Mouse (Mus musculus) B cell, adult 2 months (primary cell): ENCODE measurements around the gene Atoh8.
A peak's percentile ranks its signal among the peaks of the same experiment; 100 is the strongest.

ENCODE experiments used
- DNase-seq, 2 experiments: peaks; one replicate each; pipeline ENCODE4 v3.0.0; 2022

The Atoh8 gene

DNA sequence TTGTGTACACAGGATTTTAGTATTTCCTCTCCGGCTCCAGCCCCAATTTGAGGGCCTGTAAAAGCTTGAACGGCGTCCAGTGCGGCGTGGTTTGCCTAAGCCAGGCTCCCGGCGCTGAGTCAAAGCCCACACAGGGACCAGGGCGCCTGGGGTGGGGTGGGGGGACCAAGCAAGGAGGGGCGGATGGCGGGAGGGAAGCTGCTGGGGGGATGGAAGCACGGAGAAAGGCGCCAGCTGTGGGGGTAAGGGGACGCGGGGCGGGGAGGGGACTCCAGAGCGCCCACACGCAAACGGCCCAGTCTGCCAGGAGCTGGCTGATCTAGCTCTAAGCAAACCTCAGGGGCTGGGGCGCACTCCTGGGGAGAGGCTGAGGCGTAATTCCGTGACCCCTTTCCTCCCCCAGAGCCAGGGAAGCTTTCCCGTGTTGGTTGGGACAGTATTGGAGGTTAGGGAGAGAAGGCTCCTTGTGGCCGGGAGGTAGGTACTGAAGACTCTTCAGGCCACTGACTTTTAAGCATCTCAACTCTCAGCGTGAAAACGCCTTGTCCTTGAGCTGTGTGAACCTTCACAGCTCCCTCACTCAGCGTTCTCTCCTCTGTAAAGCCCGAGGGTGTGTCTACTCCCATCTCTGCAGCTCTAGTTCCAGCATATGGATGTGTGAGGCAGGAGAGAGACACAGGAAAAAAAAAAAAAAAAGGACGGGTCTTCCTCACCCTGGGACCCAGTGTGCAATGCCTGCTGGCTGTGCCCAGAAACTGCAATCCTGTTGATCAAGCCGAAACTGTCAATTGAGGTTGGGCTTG lies 46.1 kb downstream of the Atoh8 start:
- no peak for DNase-seq

DNA sequence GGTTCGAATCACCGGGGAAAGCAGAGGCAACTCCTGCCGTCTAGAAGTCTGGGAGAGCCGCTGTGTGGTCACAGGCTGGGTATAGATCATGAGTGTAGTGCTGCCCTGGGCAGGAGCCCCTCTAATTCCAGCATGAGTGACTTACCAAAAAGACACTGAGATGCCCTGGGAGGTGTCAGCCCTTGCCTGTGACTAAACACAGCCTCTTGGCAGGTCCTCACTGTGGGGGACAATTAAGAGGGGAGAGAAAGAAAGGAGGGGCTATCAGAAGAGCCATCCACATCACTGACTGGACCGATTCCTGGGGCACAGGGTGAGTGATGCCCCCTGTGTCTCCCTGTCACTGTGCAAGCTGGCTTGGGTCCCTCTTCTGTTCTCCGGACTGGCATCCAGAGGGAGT lies 48.6 kb downstream of the Atoh8 start:
- no peak for DNase-seq

DNA sequence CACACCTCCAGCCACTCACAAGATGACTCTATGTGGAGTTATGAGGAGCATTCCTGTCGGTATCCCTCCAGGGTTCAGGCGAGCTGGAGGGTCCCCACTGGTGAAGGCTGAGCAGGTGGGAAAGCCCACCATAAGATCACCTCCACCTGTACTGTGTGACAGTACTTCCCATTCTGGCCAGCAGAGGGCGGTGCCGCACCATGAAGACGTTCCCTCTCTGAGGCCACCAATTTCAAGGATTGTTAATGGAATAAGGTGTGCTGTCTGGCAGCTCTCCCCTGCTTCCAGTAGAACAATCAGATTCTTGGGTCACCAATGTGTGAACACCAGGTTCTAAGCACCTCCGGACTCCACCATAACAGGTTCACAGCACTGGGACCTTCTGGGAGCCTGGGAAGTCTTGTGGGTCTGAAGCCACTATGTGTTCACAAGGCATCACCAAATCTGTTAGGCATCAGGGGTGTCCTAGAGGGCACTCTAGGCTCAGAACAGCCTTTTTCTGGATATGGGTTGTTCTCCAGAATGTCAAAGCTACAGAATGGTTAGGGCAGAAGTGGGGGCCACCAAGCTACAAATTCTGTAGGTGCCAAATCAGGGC lies 49.4 kb downstream of the Atoh8 start:
- DNase-seq = peak; percentile 85 to 86

DNA sequence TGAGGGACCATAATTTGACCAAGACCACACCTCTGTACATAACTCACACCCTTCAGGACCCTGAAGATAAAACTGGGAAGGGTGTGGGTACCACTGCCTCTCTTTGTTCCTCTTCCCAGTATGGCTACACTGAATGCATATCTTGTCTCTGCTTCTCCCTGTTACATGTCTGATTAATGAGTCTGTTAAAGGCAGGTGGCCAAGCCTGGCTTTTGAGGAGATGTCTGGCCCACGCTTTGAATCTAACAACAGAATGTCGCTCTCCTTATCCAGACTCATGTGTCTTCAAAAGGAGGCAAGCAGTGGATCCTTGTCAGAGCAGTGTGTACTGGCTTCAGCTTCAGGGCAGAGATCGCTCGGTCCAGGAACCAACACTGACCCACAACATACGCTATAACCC lies 50.8 kb downstream of the Atoh8 start:
- no peak for DNase-seq

DNA sequence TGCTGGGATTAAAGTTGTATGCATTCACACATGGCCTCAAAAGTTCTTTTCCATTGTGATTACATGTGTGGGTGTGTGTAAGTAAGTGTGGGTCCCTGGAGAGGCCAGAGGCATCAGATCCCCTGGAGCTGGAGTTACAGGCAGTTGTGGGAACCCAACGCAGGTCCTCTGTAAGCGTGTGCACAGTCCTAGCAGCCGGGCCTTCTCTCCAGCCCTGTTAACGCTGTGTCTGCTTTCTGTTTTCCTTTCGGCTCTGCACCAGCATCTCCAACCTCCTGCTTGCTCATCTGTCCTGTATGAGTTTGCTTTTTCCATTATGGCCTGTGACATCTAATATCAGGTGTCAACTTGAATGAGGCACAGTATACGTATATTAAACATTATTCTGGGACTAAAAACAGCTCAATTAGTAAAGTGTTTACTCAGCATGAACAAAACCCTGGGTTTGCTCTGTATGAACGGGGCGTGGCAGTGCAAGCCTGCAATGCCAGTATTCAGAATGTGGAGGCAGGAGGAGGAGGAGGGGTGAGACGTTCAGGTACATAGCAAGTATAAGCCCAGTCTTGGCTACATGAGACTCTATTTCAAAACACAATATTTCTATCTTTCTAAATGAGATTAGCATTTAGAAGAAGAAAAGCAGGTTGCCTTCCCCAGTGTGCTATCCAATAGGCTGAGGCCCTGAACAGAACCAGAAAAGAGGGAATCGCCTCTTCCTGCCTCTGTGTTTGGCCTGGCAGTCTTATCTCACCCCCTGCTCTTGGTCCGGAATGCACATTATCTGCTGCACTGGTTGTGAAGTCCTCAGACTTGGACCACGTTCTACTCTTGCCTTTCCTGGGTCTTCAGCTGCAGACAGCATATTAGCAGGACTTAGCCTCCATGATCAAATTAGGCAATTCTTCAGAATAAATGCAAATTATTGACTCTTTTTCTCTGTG lies 55.5 kb downstream of the Atoh8 start:
- no peak for DNase-seq

DNA sequence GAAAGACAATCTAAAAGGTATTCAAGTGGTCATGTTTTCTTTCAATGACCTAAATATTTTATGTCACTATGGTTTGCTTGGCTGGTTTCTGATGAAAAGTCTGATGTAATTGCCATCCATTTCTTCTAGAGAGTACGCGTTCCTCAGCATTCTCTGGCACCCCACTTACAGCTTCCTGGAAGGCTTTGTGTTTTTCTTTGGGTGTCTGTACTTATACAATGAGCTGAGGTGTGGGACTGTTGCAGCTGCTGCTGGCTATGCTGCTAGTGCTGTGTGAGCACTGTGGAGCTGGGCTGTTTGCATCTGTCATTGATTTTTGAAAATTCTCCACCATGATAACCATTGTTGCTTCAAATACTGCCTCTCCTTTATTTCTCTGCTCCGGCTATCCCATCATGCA lies 56.4 kb downstream of the Atoh8 start:
- DNase-seq = no peak

DNA sequence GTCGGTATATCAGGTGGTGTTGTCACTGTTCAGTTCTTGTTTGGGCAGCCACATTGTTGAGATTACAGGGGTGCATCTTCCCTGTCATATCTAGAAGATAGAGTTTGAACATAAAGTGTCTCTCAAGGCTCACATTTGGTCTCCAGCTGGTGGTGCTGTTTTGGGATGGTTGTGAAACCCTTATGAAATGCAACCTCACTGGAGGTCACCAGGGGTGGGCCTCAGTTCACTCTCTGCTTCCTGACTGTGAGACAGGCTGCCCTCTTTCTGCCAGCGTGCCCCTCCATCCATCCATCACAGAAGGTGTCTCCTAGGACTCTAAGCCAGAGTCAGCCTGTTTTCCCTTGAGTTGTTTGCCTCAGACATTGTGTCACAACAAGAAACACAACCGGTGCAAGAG lies 58.0 kb downstream of the Atoh8 start:
- DNase-seq = no peak

DNA sequence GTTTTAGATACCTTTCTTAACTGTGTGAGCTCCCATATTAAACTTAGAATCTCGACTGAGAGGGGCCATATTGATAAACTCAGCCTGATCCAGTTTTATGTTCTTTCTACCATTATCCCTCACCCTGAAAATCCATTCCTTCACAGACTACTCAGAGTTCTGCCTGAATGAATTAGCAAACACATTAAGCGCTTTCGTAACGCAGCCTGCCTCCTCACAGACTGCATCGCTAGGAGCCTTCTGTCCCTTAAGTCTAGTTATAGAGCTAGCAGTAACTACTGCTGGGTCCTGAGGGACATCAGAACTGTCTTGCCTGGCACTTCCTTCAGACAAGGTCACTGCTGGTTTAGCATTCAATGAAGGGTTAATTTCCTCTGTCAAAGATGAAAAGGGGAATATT lies 59.4 kb downstream of the Atoh8 start:
- no peak for DNase-seq

DNA sequence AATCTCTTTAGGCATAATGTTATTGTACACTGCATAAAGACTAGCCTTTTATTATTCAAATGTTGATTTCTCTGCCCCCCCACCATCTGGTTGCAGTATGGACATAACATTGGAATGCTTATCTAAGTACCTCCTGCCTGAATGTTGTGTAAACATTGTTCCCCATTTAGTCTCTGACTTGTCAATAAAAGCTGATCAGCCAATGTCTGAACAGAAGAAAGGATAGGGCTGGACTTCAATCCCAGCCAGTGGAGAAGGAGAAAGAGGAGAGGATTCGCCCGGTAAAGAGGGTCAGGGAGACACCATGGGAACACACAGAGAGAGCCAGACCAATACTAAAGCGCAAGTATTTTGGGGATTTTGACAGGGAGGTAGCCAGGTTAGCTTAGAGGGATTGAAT lies 60.0 kb downstream of the Atoh8 start:
- DNase-seq = no peak

DNA sequence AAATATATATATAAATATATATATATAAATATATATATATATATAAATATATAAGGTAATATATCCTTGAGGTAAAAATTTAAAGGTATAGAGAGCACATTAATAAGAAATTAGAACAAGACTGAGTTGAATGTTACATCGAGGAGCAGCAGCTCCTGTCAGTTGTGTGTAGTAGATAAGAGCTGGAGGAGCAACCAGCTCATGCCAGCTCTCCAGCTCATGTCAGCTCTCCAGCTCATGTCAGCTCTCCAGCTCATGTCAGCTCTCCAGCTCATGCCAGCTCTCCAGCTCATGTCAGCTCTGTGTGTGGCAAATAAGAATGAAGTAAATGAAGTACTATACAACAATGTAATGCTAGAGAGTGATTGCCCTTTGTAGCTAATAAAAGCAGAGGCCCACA lies 62.0 kb downstream of the Atoh8 start:
- no peak for DNase-seq

DNA sequence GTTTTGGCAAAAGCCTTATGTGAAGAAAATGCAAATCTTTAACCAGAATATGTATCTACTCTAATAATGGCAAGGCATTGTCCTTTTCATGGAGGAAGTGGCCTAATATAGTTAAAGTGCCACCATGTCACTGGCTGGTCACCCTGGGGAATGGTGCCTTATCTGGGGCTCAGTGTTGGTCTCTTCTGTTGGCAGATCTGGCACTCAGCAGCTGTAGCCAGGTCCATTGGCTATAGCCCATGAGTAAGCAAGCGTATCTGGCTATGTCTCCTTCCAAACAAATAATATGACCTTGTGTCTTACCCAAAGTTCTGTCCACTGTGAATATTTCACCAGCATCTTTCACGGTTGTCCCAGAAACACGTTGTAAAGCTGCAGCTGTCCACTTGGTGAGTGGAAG lies 64.0 kb downstream of the Atoh8 start:
- no peak for DNase-seq

DNA sequence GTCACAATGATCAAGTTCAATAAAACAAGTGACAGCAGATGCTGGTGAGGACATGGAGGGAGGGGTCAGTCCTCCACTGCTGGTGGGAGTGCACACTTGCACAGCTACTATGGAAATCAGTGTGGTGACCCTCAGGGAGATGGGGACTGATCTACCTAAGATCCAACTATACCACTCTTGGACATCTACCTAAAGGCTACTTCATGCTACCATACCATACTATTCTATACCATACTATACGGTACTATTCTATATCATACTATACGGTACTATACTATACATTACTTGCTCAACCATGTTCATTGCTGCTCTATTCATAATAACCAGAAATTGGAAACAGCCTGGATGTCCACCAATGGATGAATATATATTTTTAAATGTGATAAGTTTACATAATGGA lies 69.5 kb downstream of the Atoh8 start:
- no peak for DNase-seq

DNA sequence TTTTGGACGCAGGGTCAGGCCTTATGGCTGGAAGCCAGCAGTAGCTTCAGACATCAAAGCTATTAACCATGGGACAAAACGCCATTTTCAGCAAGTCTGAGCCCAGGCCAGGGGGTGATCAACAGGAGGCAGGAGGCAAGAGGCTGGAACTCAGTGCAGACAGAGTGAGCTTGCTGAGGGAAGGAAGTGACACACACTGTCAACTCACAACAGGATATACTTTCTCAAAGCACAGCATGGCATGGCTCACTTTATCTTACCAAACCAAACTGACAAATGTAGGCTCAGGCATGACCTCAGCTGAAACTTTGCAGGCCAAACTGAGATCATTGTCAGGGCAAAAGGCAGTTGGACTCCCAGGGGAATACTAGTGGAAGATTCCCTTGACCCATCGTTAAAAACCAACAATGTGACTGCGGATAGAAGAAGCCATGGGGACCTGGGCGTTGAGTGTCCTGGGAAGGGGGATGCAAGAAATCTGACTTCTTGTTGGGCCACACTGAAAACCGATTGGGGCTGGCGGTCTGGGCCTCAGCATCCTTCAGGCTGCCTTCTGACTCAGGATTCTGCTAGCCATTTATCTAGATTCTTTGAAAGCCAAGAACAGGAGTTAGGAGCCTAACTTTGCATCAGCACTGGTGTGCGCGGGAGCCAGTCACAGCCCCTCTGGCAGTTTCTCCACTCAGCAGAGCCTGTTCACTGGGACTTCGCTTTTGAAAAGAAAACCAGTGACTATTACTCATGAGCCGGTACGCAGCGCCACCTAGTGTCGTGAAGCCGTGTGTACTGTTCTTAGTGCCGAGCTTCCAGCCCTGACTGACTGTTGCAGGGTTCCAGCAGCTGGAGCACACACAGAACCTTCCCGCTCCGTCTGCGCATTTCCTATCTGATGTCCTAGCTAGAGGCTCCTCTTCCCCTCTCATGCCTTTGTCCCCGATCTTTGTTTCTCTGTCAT lies 70.8 kb downstream of the Atoh8 start:
- peak; percentile 90 to 91 for DNase-seq

DNA sequence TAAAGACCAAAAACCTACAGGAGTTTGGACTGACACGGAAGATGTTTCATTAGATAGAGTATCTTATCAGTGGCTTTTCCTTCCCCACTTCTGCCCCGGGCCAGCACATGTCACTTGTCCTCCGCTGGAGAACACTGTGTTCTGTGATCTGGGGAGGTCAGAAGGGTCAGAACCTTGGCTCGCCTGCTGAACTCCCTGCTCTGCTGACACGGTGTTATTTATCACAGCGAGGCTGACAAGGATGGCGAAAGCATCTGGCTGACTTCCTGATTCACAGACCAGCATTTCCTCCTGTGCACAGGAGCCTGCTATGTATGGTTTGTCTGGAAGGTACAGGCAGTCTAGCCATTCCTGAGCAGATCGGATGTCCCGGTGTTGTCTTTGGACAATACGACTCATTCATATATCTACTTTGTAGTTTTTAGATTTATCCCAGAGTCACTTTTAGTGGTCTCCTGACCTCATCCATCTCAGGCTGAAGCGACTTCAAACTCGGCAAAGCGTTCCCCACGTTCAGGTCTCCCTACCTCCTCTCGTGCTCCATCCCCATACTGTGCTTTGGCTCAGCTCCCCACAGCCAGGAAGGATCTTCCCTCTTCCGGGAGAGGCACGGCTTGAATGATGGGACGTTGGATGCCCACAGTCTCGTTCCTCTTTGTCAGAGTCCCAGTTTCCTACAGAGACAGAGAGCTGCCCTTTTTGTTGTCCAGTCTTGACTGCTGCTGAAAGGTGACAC lies 73.1 kb downstream of the Atoh8 start:
- peak; percentile 21 to 30 for DNase-seq

DNA sequence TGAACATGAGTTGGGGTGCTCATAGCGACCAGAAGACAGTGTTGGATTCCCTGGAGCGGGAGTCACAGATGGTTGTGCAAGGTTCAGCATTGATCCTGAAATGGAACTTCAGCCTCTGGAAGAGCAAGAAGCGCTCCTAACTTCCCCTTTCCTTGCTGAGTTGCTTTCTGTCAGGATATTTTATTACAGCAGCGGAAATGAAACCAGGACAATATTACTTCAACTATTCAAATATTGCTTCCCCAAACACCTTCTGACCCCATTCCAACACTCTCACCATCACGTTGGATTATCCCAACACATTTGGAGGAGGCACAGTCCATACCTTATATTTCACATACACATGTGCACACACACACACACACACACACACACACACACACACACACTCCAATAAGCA lies 73.6 kb downstream of the Atoh8 start:
- no peak for DNase-seq

DNA sequence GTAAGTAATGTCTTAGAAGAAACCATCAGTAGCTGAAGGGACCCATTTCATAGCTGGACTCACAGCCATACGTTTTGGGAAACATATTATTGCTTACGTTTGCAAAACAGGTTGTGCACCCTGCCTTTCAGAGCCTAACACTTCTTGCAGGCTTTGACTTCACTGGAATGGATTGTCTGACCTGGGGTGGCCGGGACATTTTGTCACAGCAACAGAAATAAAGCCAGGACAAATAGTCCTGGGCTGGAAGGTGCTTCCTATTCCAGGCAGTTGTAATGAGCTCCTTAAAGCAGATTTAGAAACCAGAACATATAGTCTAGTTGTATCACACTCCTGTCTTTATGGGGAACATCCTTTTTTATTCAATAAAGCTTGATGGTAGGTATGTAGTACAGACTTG lies 74.4 kb downstream of the Atoh8 start:
- no peak for DNase-seq

DNA sequence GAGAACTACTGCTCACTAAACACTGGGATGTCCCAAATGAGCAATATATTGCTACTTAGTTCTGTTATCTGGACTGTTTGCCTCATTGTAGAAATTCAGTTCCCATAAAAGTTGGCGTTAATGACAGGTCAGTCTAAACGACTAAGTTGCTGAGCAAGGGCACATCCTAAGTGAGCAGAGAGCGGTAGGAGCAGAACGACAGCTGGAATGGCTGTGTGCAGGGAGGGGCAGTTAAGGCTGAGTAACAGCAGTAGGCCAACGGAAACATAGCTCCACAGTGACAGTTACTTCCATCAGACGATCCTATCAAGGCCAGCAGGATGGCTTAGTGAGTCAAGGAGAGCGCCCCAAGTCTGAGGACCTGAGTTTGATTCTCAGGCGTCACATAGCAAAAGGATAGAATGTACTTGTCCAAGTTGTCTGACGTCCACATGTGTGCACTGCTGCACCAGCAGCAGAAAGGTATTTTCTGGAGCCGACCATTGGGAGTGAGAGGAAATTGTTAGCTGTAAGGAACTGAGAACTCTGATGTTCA lies 75.4 kb downstream of the Atoh8 start:
- DNase-seq = no peak

DNA sequence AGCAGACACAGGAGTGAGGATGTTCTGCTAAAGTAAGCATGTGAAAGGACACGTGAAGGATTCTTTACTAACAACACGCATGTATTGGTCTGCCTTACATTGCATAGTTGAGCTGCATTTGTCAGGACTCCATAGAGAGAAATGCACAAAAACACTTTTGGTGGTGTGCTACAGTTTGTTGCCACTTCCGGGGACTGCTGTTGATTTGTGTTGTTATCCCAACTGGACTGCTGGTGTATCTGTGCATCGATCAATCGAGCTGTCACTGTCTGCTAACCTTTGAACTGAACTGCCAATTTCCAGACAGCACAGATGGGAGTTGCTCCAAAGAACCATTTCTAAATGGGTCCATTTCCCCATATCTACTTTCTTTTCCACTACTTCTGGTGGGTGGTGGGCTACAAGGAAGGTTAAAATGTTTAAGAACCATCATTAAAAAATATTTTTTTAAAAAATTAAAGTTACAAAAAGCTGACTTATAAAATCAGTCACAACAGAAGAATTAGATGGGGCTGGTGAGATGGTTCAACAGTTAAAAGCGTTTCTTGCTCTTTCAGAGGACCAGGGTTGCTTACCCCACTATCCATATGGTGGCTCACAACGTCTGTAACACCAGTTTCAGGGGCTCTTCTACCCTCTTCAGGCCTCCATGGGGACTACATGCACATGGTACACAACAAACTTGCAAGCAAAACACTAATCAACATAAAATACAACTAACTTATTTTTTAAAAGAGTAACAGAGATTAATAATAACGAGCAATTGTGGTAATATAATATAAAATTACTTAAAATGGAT lies 76.2 kb downstream of the Atoh8 start:
- peak in 1 of 2 experiments; percentile 15 for DNase-seq
